Mouse (Mus musculus): ENCODE results near the gene Map4k3. TPM values are rescaled to one million over a fixed set of nuclear protein-coding genes. Genes with fewer than 3 reads are reported as not detected.
"Not testable (repeated sequence)": the region's sequence is repeated elsewhere in the genome, so short reads cannot be mapped to it uniquely, and the experiment has no call there.

Gene Map4k3
- 10 to 100 TPM; 23.6 to 25.2 TPM for total RNA-seq (2021)

DNA sequence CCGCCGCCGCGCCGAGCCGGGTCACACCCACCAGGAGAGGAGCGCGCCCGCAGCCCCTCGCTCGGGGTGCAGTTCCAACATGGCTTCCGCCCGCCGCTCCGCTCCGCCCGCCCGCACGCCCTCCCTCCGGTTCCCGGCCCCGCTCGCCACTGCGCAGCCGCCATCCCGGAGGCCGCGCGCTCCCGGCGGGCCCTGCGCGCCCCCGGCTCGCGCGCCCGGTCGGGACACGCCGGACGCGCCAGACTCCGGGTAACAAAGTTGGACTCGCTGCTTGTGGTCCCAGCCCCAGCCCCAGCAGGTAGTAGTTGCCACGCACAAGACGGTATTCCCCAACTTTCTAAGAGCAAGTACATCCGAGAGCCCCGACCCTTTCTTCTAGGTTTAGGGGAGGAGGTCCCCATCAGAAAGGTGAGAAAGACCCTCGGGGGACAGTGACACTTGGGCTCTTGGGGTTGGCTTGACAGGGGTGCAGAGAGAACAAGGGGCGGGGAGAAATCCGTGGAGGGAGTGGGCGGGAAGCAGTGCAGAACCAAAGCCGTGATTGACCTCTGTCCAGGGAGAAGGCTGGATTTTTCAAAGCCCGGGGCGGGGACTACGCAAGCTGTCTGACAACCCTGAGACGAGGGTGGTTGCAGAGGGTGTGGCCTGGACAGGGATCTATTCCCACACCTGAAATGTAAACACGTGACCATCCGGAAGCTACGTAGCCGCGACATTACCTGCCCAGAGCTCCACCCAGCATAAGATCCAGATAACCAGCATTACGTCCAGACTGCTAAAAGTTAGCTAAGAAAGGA is at the start of gene Map4k3:
TSS of gene Map4k3 (minus strand) at position 424 of the 797 bp plus-strand sequence.
- intact Hi-C loops (cut with DNase I): loop anchor here (2.0 to 10.0 kb wide), 6 partner anchors 25 to 243 kb away; partner anchors contain the start of gene Sos1
- DNase-seq: peak; percentile 84 to 88

DNA sequence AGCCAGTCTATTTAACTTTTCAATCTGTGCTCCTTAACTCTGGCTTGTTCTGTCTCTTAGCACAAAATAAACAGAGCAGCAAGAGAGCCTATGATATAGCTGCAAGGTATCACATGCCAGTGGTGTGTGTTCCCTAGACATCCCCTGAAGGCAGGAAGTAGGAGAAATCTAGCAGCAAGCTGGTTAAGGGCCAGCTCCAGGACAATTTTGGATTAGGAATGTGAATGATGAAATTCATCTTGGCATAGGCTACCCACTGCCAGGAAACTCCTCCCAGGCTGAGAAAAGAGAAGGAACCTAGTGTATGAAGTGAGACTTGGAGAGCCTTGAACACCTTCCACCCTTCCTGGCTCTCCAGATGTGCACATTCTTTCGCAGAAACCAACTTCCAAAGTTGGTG is 49.3 kb upstream of the Map4k3 start:
- no peak for DNase-seq
- intact Hi-C loops (cut with DNase I): no loop called here

DNA sequence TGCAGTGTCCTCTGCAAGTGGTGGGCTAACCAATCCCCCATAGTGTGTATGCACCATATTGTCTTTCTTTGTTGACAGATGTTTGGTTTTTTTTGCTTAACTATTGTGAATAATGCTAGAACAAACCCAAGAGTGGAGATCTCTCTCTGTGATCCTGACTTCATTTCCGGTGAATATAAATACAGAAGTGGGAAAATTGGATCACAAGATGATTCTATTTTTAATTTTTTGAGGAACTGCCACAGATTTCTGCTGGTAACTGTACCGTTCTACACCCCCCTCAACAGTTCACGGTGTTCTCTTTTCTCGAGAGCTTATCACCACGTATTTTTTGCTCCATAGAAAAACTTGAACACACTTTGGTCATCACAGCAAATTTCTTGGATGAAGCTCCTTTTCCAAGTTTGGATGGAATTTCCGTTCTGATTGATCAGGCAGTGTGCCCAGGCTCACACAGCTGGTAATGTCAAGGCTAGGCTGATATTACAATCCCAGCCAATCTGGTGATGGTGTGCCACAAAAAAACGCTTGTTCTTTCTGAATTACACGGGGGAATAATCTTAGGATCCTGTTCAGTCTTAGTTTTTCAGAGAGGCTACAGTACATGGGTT is 47.0 kb upstream of the Map4k3 start:
- intact Hi-C loops (cut with DNase I): no loop called here
- DNase-seq: peak; percentile 48 to 53

- DNase-seq: no peak
- intact Hi-C loops (cut with DNase I): no loop called here
Measured at GRCm38 (mm10) chr17:80772545-80773453, 44.5 kb upstream of the Map4k3 start.

GRCm38 (mm10) chr17:80770065-80770464 is 41.8 kb upstream of the Map4k3 start:
- DNase-seq: no peak
- intact Hi-C loops (cut with DNase I): no loop called here

GRCm38 (mm10) chr17:80765204-80765603 is 36.9 kb upstream of the Map4k3 start:
- intact Hi-C loops (cut with DNase I): no loop called here
- no peak for DNase-seq

DNA sequence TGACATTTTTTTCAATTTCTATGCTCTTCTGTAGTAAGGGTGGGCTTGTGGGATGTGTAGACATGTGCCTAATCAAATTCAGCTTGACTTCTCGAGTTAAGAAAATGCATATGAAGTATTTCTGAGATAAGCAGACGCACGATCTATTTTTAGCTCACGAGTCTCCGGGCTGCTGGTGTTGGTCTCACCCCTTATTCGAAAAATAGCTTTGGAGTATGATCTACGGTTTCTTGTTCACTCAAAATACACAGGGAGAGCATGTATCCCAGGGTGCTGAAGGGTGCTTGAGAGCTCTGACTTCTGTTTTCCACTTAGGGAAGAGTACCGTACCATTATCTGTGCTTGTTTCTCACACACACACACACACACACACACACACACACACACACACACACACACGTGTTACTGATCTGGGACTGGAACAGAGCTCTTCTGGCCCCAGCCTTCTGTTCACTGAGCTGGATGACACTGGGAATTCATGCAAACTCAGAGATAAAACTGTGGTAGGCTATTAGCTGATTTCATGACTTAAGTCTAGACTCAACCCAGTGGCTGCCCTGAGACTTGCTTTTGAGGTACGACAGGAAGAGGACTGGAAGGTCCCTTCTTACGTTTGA is 34.9 kb upstream of the Map4k3 start:
- DNase-seq: no peak
- intact Hi-C loops (cut with DNase I): no loop called here

- intact Hi-C loops (cut with DNase I): no loop called here
- DNase-seq: no peak
Measured at GRCm38 (mm10) chr17:80762391-80763040, 34.2 kb upstream of the Map4k3 start.

GRCm38 (mm10) chr17:80761191-80761590 is 32.9 kb upstream of the Map4k3 start:
- DNase-seq; intact Hi-C loops (cut with DNase I): not testable (repeated sequence)

DNA sequence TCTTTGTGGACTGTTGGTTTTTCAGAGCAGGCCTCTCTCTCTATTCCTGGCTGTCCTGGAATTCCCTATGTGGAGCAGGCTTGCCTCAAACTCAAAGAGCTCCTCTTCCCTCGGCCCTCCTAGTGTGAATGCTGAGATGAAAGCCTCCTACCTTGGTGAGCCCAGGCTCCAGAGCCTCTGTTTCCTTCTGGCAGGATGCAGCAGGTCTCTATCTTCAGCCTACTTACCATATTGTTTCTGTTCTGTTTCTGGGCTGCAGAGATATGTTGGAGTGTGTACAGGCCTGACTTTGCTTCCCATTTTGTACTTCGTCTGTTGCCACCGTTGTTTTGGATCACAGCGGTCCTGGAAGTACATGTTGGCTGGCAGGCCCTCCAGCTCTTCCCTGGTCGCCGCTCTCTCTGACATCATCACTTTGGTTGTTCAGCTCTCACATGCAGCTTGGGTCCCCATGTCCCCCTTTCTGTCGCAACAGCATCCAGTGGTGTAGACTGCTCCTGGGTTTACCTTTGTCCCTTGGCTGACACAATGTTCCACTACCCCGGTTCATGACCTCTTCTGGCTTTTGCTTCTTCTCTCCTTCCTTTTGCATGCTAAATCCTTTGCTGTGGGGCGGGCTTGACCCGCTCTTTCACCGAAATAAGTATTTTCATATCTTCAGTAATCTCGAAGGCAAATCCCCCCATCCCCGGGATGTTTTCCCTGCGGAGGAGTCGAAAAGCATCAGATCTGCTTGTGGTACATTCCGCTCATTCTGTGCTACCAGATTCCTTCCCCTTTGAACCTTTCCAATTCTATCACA is 32.3 kb upstream of the Map4k3 start:
- intact Hi-C loops (cut with DNase I): no loop called here
- no peak for DNase-seq

DNA sequence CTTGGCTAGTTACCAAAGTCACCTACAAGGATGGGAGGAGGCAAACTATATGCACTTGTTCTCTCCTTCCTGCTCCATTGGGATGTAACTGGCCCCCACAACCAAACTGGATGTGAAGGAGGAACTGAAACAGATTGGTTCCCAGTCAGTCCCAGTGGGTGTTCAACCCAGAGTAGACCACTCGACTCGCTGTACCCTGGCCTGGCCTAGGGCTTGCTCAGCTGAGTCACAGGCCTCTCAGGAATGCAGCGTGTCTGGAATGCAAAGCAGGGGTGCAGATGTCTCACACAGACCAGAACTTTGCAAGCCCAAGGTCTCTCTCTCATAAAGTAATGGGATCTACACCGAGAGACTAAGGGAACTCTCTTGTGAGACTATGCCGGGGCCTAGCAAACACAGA is 27.8 kb upstream of the Map4k3 start:
- intact Hi-C loops (cut with DNase I): no loop called here
- no peak for DNase-seq

DNA sequence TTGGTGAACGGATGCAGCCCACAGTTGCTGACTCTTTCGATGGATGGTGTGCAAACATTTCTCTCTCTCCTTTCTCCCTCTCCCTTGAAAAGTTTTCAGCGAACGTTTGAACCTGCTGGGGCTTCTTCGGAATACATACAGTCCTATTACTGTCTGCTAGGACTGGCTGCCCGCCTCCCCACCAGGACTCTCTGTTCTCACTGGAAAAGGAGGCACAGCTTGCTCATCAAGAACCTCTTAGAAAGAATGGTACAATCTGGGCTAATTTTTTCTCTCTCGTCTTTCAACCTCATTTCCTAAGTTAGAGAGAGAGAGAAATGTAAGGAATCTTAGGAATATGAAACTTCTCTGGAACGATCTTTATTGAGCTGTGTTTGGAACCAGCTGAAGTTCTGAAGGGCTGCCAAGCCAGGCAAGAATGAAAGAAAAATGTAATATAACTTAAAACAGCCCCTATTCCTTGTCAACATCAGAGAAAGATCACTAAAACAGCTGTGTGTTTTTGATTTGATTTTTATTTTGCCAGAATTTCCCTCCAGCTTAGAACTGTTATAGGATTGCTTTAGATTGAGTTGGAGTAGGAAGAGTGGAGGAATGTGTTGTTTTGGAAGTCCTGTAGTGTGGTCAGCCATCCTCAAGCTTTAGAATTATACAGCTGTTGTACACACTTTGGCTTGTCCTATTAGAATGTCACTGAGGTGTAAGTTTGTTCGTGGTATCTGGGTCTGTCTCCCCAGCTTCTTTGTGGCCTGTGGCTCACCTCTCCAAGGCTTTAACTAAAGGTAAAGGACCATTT is 27.0 kb upstream of the Map4k3 start:
- intact Hi-C loops (cut with DNase I): no loop called here
- no peak for DNase-seq

- no peak for DNase-seq
- intact Hi-C loops (cut with DNase I): no loop called here
Measured at GRCm38 (mm10) chr17:80754589-80754988, 26.3 kb upstream of the Map4k3 start.

GRCm38 (mm10) chr17:80752466-80752865 is 24.2 kb upstream of the Map4k3 start:
- intact Hi-C loops (cut with DNase I): loop anchor here (2.0 kb wide), 2 partner anchors 24 to 48 kb away; partner anchors contain the start of gene Map4k3
- DNase-seq: no peak

GRCm38 (mm10) chr17:80739421-80739820 is 11.1 kb upstream of the Map4k3 start:
- intact Hi-C loops (cut with DNase I): no loop called here
- DNase-seq: no peak

DNA sequence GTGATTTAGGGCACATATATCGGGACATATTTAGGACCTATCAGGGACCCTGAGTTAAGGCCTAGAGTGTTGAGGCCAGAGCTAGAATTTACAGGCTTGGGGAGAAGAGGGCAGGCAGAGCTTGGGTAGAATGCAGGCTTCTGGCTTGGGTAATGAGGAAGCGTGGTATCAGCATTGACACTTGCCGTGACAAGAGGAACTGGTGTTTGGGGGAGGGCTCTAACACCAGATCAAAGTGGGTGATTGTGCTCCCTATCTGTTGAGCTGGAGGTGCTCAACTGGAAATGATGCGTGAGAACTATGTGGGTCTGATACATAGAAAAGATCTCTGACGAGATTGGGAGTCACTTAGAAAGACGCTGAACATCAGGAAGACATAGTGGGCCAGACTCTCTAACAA is 6.4 kb upstream of the Map4k3 start:
- intact Hi-C loops (cut with DNase I): no loop called here
- no peak for DNase-seq

GRCm38 (mm10) chr17:80733121-80733800 is 5.0 kb upstream of the Map4k3 start:
- DNase-seq: no peak
- intact Hi-C loops (cut with DNase I): no loop called here

DNA sequence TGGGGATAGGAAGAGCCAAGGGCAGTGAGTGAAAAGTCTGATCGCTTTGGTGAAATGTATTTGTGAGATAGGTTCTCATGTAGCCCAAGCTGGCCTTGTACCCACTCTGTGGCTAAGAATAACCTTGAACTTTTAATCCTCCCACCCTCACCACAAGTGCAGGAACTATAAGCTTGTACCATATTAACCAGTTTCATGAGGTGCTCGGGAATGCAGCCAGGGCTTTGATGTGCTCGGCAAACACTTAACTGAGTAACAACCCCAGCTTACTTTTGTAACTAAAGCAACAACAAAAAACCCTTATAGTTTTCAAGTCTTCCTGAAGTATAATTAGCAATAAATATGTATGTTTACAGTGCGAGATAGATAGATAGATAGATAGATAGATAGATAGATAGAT is 4.0 kb upstream of the Map4k3 start:
- intact Hi-C loops (cut with DNase I): no loop called here

More for the DNA sequence above, 4.0 kb upstream of the Map4k3 start:
- DNase-seq: no peak
